Mouse (Mus musculus) embryonic facial prominence, embryonic 12.5 days (tissue): ENCODE results near the gene Top3a. TPM values are rescaled to one million over a fixed set of nuclear protein-coding genes. Genes with fewer than 3 reads are reported as not detected.

Source experiments
- ATAC-seq: fragments of 200-750 bp; cut with Nextera tagmentation; 2 replicates; pipeline ENCODE4 v1.8.0; 2017; ENCODE audit not compliant: insufficient number of reproducible peaks, insufficient read depth, low FRiP score, low TSS enrichment
- H3K27ac ChIP-seq: fragments of 300-500 bp; sonication (generic); 2 replicates; pipeline ENCODE4 v1.5.1; 2016; ENCODE audit warnings: mild to moderate bottlenecking
- H3K27me3 ChIP-seq: fragments of 300-500 bp; sonication (generic); 2 replicates; pipeline ENCODE4 v1.6.1; 2016; ENCODE audit warnings: mild to moderate bottlenecking, moderate library complexity
- H3K36me3 ChIP-seq: fragments of 300-500 bp; sonication (generic); 2 replicates; pipeline ENCODE4 v1.6.1; 2016; ENCODE audit warnings: mild to moderate bottlenecking
- H3K4me1 ChIP-seq: fragments of 300-500 bp; sonication (generic); 2 replicates; pipeline ENCODE4 v1.6.1; 2016
- H3K4me2 ChIP-seq: fragments of 300-500 bp; sonication (generic); replicated peaks from 2 replicates; pipeline ENCODE4 v1.6.1; 2016; ENCODE audit warnings: mild to moderate bottlenecking, moderate library complexity
- H3K4me3 ChIP-seq: fragments of 300-500 bp; sonication (generic); 2 replicates; pipeline ENCODE4 v1.5.1; 2016; ENCODE audit warnings: mild to moderate bottlenecking
- H3K9ac ChIP-seq: fragments of 300-500 bp; sonication (generic); 2 replicates; pipeline ENCODE4 v1.6.1; 2016; ENCODE audit warnings: mild to moderate bottlenecking, moderate library complexity
- H3K9me3 ChIP-seq: fragments of 300-500 bp; sonication (generic); 2 replicates; pipeline ENCODE4 v1.6.1; 2016; ENCODE audit warnings: mild to moderate bottlenecking, moderate library complexity
- WGBS: fragments of 180-500 bp; shearing (Covaris S2); methylation state at CpG from one replicate; pipeline ENCODE4 v1.1.7; 2016; 5-methylcytosine and 5-hydroxymethylcytosine counted together
- polyA plus RNA-seq: library from polyadenylated mRNA; unstranded; fragments of >200 nt; fragmentation: Nextera tagmentation; extraction: Ambion mirVana; gene quantifications from 2 replicates; pipeline ENCODE4 v1.2.1, GENCODE M21; 2016

Top3a gene
- polyA plus RNA-seq, 1 experiment from 2014 or later, result 22.1 TPM

DNA sequence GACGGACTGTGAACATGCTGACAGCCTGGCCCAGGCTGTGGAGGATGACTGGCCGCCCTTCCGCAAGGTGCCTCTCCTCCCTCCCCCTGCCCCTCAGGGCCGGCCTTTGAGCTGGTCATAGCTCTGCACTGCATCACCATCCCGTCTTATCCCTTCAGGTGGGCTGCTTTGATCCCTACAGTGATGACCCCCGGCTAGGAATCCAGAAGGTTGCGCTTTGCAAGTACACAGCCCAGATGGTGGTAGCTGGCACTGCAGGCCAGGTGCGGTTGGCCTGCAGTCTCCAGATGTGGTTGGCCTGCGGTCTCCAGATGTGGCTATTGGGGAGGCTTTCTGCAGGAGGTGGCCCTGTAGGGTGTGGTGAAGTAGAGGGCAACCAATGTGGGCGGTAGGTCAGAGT, 68.5 kb downstream of the Top3a start:
- no peak overlapping the region for H3K4me3 ChIP-seq
- no peaks in the 10 kb centered on the region for H3K4me1 ChIP-seq
- H3K4me2 ChIP-seq, result no peak overlapping the region
- ATAC-seq, result no peak
- no peaks in the 10 kb centered on the region for H3K9me3 ChIP-seq
- peaks cover 100% of the 10 kb centered on the region for H3K36me3 ChIP-seq
- 88% methylated on average over 10 of the region's 10 CpGs for WGBS
- H3K27ac ChIP-seq, result no peak overlapping the region
- H3K9ac ChIP-seq, result no peak overlapping the region
- no peaks in the 10 kb centered on the region for H3K27me3 ChIP-seq

DNA sequence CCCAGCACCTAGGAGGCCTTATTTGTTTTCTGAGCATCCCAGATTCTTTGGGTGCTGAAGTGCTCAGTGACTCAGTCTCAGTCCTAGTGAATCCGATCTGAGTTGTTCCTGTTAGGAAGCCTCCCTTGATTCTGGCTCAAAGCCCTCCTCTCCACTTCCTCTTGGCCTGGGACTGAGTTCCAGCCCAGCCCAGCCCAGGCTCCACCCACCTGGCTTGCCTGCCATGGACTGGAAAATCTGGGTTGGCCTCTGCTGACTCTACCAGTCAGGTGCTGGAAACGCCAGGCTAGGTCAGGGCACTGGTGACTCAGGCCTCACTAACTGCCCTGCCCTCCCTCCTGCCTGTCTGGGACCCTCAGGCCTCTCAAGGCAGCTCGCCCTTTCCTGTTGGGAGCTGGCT, 69.5 kb downstream of the Top3a start:
- no peaks in the 10 kb centered on the region for H3K9me3 ChIP-seq
- WGBS, result 76% methylated on average over 3 of the region's 3 CpGs

DNA sequence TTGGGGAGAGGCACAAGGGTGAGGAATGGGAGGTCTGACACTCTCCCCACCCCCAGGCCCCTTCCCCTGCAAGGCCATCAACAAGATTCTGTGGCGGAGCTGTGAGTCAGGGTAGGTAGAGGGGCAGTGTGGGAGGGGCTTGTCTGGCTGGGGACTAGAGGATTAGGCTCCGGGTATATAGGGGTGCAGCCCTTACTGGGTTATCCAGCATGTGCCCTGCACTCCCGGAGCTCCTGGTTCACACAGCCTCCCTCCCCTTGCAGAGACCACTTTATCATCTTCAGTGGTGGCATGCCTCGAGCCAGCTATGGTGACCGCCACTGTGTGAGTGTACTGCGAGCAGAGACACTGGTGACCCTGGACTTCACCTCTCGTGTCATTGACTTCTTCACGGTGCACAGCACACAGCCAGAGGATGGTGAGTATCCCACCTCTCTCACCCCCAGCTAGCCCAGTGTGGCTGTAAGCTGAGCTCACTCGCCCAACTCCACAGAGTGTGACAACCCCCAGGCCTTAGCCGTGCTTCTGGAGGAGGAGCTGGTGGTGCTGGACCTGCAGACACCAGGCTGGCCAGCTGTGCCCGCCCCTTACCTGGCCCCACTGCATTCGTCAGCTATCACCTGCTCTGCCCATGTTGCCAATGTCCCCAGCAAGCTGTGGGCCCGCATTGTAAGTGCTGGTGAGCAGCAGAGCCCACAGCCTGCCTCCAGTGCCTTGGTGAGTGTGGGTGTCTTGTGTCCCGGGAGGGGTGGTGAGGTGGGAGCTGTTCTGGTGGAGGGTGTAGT, 70.3 kb downstream of the Top3a start:
- Histone ChIP-seq H3K4me3 (no peak overlapping the region), H3K36me3 (peaks cover 84% of the 10 kb centered on the region)
- WGBS, result 92% methylated on average over 13 of the region's 14 CpGs

More for the DNA sequence above, 69.5 kb downstream of the Top3a start:
- no peak overlapping the region for H3K4me2 ChIP-seq
- H3K27me3 ChIP-seq, result no peaks in the 10 kb centered on the region
- H3K4me1 ChIP-seq, result peaks cover 9% of the 10 kb centered on the region; the same call in 1 of the 2 replicates
- H3K9ac ChIP-seq, result no peak overlapping the region
- H3K4me3 ChIP-seq, result no peak overlapping the region
- no peak for ATAC-seq
- no peak overlapping the region for H3K27ac ChIP-seq
- peaks cover 92% of the 10 kb centered on the region for H3K36me3 ChIP-seq

DNA sequence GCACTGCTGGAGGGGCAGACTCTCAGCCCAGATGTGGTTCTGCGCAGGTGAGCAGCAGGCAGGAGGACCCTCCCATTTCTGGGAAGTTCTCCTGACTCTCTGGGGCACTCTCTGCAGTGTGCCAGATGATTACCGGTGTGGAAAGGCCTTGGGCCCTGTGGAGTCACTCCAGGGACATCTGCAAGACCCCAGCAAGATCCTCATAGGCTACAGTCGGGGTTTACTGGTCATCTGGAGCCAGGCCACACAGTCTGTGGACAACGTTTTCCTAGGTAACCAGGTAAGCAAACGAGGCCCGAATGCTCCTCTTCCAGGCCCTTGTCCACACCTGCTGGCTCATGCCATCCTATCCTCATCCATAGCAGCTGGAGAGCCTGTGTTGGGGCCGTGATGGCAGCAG, 71.1 kb downstream of the Top3a start:
- Histone ChIP-seq H3K27ac (no peak overlapping the region), H3K27me3 (no peaks in the 10 kb centered on the region), H3K36me3 (peaks cover 76% of the 10 kb centered on the region), H3K4me2 (no peak overlapping the region), H3K4me1 (peaks cover 23% of the 10 kb centered on the region), H3K9me3 (no peaks in the 10 kb centered on the region), H3K4me3 (no peak overlapping the region), H3K9ac (no peak overlapping the region)
- ATAC-seq, result no peak
- 93% methylated on average over 7 of the region's 7 CpGs for WGBS

More for the DNA sequence above, 70.3 kb downstream of the Top3a start:
- no peak for ATAC-seq
- no peak overlapping the region for H3K27ac ChIP-seq
- no peak overlapping the region for H3K9ac ChIP-seq
- no peaks in the 10 kb centered on the region for H3K9me3 ChIP-seq
- H3K4me1 ChIP-seq, result peaks cover 14% of the 10 kb centered on the region
- H3K27me3 ChIP-seq, result no peaks in the 10 kb centered on the region
- H3K4me2 ChIP-seq, result no peak overlapping the region

GRCm38 (mm10) chr11:60705255-60705654, 71.9 kb downstream of the Top3a start:
- Histone ChIP-seq H3K4me3 (no peak overlapping the region), H3K4me1 (peaks cover 29% of the 10 kb centered on the region), H3K27me3 (no peaks in the 10 kb centered on the region), H3K36me3 (peaks cover 68% of the 10 kb centered on the region), H3K9me3 (no peaks in the 10 kb centered on the region), H3K9ac (no peak overlapping the region), H3K4me2 (no peak overlapping the region), H3K27ac (no peak overlapping the region)
- WGBS, result 81% methylated on average over 3 of the region's 3 CpGs
- no peak for ATAC-seq

DNA sequence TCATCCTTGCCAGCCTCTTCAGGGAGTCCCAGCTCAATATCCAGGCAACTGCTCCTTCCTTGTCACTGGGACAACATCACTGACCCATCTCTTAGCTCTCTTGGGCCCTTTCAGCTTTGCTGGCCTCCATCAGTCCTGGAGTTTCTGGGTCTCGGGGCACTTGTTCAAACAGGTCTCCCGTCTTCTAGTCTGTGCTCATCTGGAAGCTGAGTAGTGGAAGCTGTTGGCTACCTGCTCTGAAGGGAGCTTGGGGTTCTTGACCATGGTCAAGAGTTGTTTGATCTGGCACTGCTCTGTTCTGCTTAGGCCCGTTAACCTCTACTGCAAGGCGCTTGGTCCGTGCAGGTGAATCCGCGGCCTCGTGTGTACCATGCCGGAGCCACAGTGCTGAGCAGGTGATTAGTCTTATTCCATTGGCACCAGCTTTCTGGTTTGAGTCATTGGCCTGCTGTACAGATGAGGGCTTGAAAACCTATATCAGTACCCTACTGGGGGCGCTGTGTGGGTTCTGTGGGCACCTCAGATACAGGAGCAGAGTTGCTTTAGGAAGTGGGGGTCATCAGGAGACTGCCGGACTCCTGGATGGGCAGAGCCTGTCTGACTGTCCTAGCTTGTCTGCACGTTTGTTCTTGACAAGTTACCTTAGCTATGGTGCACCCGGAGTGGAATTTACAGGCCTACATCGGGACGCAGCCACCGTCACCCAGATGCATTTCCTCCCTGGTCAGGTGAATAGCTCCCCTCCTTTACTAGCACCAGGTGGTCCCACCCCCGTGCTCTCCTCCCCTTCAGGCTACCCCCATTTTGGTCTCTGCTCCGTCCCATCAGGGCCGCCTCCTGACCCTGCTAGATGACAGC, 72.9 kb downstream of the Top3a start:
- WGBS, result 90% methylated on average over 19 of the region's 19 CpGs
- Histone ChIP-seq H3K9me3 (no peaks in the 10 kb centered on the region), H3K9ac (no peak overlapping the region), H3K4me3 (no peak overlapping the region), H3K4me1 (peaks cover 29% of the 10 kb centered on the region), H3K27me3 (no peaks in the 10 kb centered on the region), H3K36me3 (peaks cover 58% of the 10 kb centered on the region), H3K4me2 (no peak overlapping the region), H3K27ac (no peak overlapping the region)
- no peak for ATAC-seq

GRCm38 (mm10) chr11:60703131-60703530, 74.0 kb downstream of the Top3a start:
- H3K9me3 ChIP-seq, result no peaks in the 10 kb centered on the region
- no peak overlapping the region for H3K4me3 ChIP-seq
- no peaks in the 10 kb centered on the region for H3K27me3 ChIP-seq
- no peak overlapping the region for H3K4me2 ChIP-seq
- no peak overlapping the region for H3K9ac ChIP-seq
- H3K36me3 ChIP-seq, result peaks cover 47% of the 10 kb centered on the region
- 19% methylated on average over 4 of the region's 4 CpGs for WGBS
- no peak for ATAC-seq
- H3K27ac ChIP-seq, result no peak overlapping the region
- peaks cover 33% of the 10 kb centered on the region for H3K4me1 ChIP-seq

DNA sequence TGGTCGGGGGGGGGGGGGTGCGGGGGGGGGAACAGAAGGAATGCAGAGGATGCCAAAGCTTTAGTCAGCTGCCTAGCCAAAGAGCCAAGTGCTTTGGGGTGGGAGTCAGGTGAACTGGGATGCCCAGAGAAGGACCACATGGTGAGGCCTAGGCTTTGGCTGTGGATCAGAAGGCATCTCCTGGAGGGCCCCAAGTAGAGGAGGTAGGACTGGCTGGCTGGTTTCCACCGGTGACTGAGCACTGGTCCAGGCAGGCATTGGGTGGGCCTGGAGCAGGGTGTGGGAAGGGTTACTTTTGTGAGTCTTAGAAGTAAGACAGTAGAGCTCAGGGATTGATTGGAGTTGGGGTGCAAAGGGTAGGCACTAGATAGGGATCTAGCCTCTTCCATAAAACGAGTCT, 75.6 kb downstream of the Top3a start:
- no peaks in the 10 kb centered on the region for H3K27me3 ChIP-seq
- H3K27ac ChIP-seq, result no peak overlapping the region
- no peak overlapping the region for H3K9ac ChIP-seq
- WGBS, result 85% methylated on average over 3 of the region's 4 CpGs
- H3K36me3 ChIP-seq, result peaks cover 32% of the 10 kb centered on the region
- peak overlapping the region; percentile 87 for H3K4me2 ChIP-seq
- peaks cover 33% of the 10 kb centered on the region for H3K4me1 ChIP-seq
- no peaks in the 10 kb centered on the region for H3K9me3 ChIP-seq
- no peak for ATAC-seq
- H3K4me3 ChIP-seq, result no peak overlapping the region

GRCm38 (mm10) chr11:60700320-60701185, 76.6 kb downstream of the Top3a start:
- Histone ChIP-seq H3K9ac (peak overlapping the region; percentile 94), H3K4me2 (peak overlapping the region; percentile 87), H3K9me3 (no peaks in the 10 kb centered on the region), H3K4me3 (peak overlapping the region; percentile 87), H3K4me1 (peaks cover 33% of the 10 kb centered on the region), H3K36me3 (peaks cover 21% of the 10 kb centered on the region), H3K27ac (peak overlapping the region; percentile 89), H3K27me3 (no peaks in the 10 kb centered on the region)
- no peak for ATAC-seq
- WGBS, result 30% methylated on average over 12 of the region's 12 CpGs

GRCm38 (mm10) chr11:60699524-60700075, 77.6 kb downstream of the Top3a start, which contains the start of gene Llgl1:
Gene Llgl1, plus strand, starts transcription at chr11:60699723.
- H3K4me1 ChIP-seq, result peaks cover 33% of the 10 kb centered on the region
- no peaks in the 10 kb centered on the region for H3K27me3 ChIP-seq
- peak within 1 kb of the TSS; percentile 89 for H3K27ac ChIP-seq
- peak; percentile 85 for ATAC-seq
- H3K9ac ChIP-seq, result peak within 1 kb of the TSS; percentile 94
- peak within 1 kb of the TSS; percentile 87 for H3K4me2 ChIP-seq
- peak within 1 kb of the TSS; percentile 87 for H3K4me3 ChIP-seq
- peaks cover 12% of the 10 kb centered on the region for H3K36me3 ChIP-seq
- H3K9me3 ChIP-seq, result no peaks in the 10 kb centered on the region
- under 1% methylated on average over 64 of the region's 73 CpGs for WGBS
